Mouse (Mus musculus): ENCODE data around the gene Gcsam. TPM values are rescaled to one million over a fixed set of nuclear protein-coding genes. Genes with fewer than 3 reads are reported as not detected.

The Gcsam gene
- polyA plus RNA-seq, 1 experiment from 2014 or later, result not detected

- ATAC-seq (replicated peaks; ENCODE audit: low FRiP score) (no peak), DNase-seq (ENCODE audit: low spot score) (no peak)
- Histone ChIP-seq H3K9ac (ENCODE audit: low read length) (no peak overlapping the region), H3K4me3 (ENCODE audit: low read depth, low read length) (no peak overlapping the region), H3K4me1 (replicated peaks; ENCODE audit: control insufficient read depth, insufficient read depth, low read length) (no peaks in the 10 kb centered on the region), H3K9me3 (ENCODE audit: control insufficient read depth, low read length) (no peaks in the 10 kb centered on the region), H3K27ac (ENCODE audit: low read depth, low read length) (no peak overlapping the region), H3K4me2 (ENCODE audit: low read depth, low read length, severe bottlenecking) (no peak overlapping the region), H3K36me3 (ENCODE audit: control insufficient read depth, insufficient read depth, low read length) (no peaks in the 10 kb centered on the region), H3K27me3 (ENCODE audit: control insufficient read depth, insufficient read depth, low read length) (no peaks in the 10 kb centered on the region)
- 60% methylated on average over 2 of the region's 2 CpGs for WGBS
These were observed 3.1 kb downstream of the Gcsam start for GRCm38 (mm10) chr16:45613247-45613646.

- Histone ChIP-seq H3K9ac (ENCODE audit: low read length) (no peak overlapping the region), H3K36me3 (ENCODE audit: control insufficient read depth, insufficient read depth, low read length) (no peaks in the 10 kb centered on the region), H3K4me1 (replicated peaks; ENCODE audit: control insufficient read depth, insufficient read depth, low read length) (no peaks in the 10 kb centered on the region), H3K27ac (ENCODE audit: low read depth, low read length) (no peak overlapping the region), H3K4me2 (ENCODE audit: low read depth, low read length, severe bottlenecking) (no peak overlapping the region), H3K9me3 (ENCODE audit: control insufficient read depth, low read length) (no peaks in the 10 kb centered on the region), H3K4me3 (ENCODE audit: low read depth, low read length) (no peak overlapping the region), H3K27me3 (ENCODE audit: control insufficient read depth, insufficient read depth, low read length) (no peaks in the 10 kb centered on the region)
- DNase-seq (ENCODE audit: low spot score) (no peak), ATAC-seq (replicated peaks; ENCODE audit: low FRiP score) (no peak)
- 88% methylated on average over 1 of the region's 1 CpGs for WGBS
These were observed 5.8 kb downstream of the Gcsam start for GRCm38 (mm10) chr16:45615944-45616343.

- no peaks in the 10 kb centered on the region for H3K27me3 ChIP-seq (ENCODE audit: control insufficient read depth, insufficient read depth, low read length)
- H3K9ac ChIP-seq (ENCODE audit: low read length), result no peak overlapping the region
- no peak overlapping the region for H3K4me3 ChIP-seq (ENCODE audit: low read depth, low read length)
- WGBS, result 86% methylated on average over 8 of the region's 8 CpGs
- no peak for ATAC-seq (replicated peaks; ENCODE audit: low FRiP score)
- H3K27ac ChIP-seq (ENCODE audit: low read depth, low read length), result no peak overlapping the region
- H3K4me1 ChIP-seq (replicated peaks; ENCODE audit: control insufficient read depth, insufficient read depth, low read length), result no peaks in the 10 kb centered on the region
- H3K36me3 ChIP-seq (ENCODE audit: control insufficient read depth, insufficient read depth, low read length), result no peaks in the 10 kb centered on the region
- H3K4me2 ChIP-seq (ENCODE audit: low read depth, low read length, severe bottlenecking), result no peak overlapping the region
- no peak for DNase-seq (ENCODE audit: low spot score)
- H3K9me3 ChIP-seq (ENCODE audit: control insufficient read depth, low read length), result no peaks in the 10 kb centered on the region
These were observed 9.7 kb downstream of the Gcsam start for GRCm38 (mm10) chr16:45619751-45620375.

- DNase-seq (ENCODE audit: low spot score), result no peak
- Histone ChIP-seq H3K4me1 (replicated peaks; ENCODE audit: control insufficient read depth, insufficient read depth, low read length) (no peaks in the 10 kb centered on the region), H3K27me3 (ENCODE audit: control insufficient read depth, insufficient read depth, low read length) (no peaks in the 10 kb centered on the region), H3K4me2 (ENCODE audit: low read depth, low read length, severe bottlenecking) (no peak overlapping the region), H3K9ac (ENCODE audit: low read length) (no peak overlapping the region), H3K27ac (ENCODE audit: low read depth, low read length) (no peak overlapping the region), H3K4me3 (ENCODE audit: low read depth, low read length) (no peak overlapping the region), H3K9me3 (ENCODE audit: control insufficient read depth, low read length) (no peaks in the 10 kb centered on the region), H3K36me3 (ENCODE audit: control insufficient read depth, insufficient read depth, low read length) (no peaks in the 10 kb centered on the region)
- no peak for ATAC-seq (replicated peaks; ENCODE audit: low FRiP score)
- 93% methylated on average over 4 of the region's 4 CpGs for WGBS
These were observed 13.1 kb downstream of the Gcsam start for GRCm38 (mm10) chr16:45623230-45623629.

- no peaks in the 10 kb centered on the region for H3K9me3 ChIP-seq (ENCODE audit: control insufficient read depth, low read length)
- WGBS, result 87% methylated on average over 2 of the region's 2 CpGs
- H3K9ac ChIP-seq (ENCODE audit: low read length), result no peak overlapping the region
- H3K36me3 ChIP-seq (ENCODE audit: control insufficient read depth, insufficient read depth, low read length), result no peaks in the 10 kb centered on the region
- DNase-seq (ENCODE audit: low spot score) (no peak), ATAC-seq (replicated peaks; ENCODE audit: low FRiP score) (no peak)
- H3K4me3 ChIP-seq (ENCODE audit: low read depth, low read length), result no peak overlapping the region
- no peaks in the 10 kb centered on the region for H3K27me3 ChIP-seq (ENCODE audit: control insufficient read depth, insufficient read depth, low read length)
- H3K27ac ChIP-seq (ENCODE audit: low read depth, low read length), result no peak overlapping the region
- no peaks in the 10 kb centered on the region for H3K4me1 ChIP-seq (replicated peaks; ENCODE audit: control insufficient read depth, insufficient read depth, low read length)
- no peak overlapping the region for H3K4me2 ChIP-seq (ENCODE audit: low read depth, low read length, severe bottlenecking)
These were observed 14.6 kb downstream of the Gcsam start for GRCm38 (mm10) chr16:45624791-45625190.

- H3K27ac ChIP-seq (ENCODE audit: low read depth, low read length), result no peak overlapping the region
- H3K9me3 ChIP-seq (ENCODE audit: control insufficient read depth, low read length), result no peaks in the 10 kb centered on the region
- H3K9ac ChIP-seq (ENCODE audit: low read length), result no peak overlapping the region
- H3K27me3 ChIP-seq (ENCODE audit: control insufficient read depth, insufficient read depth, low read length), result no peaks in the 10 kb centered on the region
- DNase-seq (ENCODE audit: low spot score), result no peak
- H3K4me1 ChIP-seq (replicated peaks; ENCODE audit: control insufficient read depth, insufficient read depth, low read length), result no peaks in the 10 kb centered on the region
- H3K4me3 ChIP-seq (ENCODE audit: low read depth, low read length), result no peak overlapping the region
- no peak overlapping the region for H3K4me2 ChIP-seq (ENCODE audit: low read depth, low read length, severe bottlenecking)
- no peak for ATAC-seq (replicated peaks; ENCODE audit: low FRiP score)
- H3K36me3 ChIP-seq (ENCODE audit: control insufficient read depth, insufficient read depth, low read length), result no peaks in the 10 kb centered on the region
- 88% methylated on average over 2 of the region's 2 CpGs for WGBS
These were observed 15.2 kb downstream of the Gcsam start for GRCm38 (mm10) chr16:45625342-45625741.

GRCm38 (mm10) chr16:45629497-45630105 is 19.4 kb downstream of the Gcsam start:
- 83% methylated on average over 8 of the region's 8 CpGs for WGBS
- Histone ChIP-seq H3K27ac (ENCODE audit: low read depth, low read length) (no peak overlapping the region), H3K4me1 (replicated peaks; ENCODE audit: control insufficient read depth, insufficient read depth, low read length) (no peaks in the 10 kb centered on the region), H3K36me3 (ENCODE audit: control insufficient read depth, insufficient read depth, low read length) (no peaks in the 10 kb centered on the region), H3K9ac (ENCODE audit: low read length) (no peak overlapping the region), H3K4me2 (ENCODE audit: low read depth, low read length, severe bottlenecking) (no peak overlapping the region), H3K4me3 (ENCODE audit: low read depth, low read length) (no peak overlapping the region), H3K27me3 (ENCODE audit: control insufficient read depth, insufficient read depth, low read length) (no peaks in the 10 kb centered on the region), H3K9me3 (ENCODE audit: control insufficient read depth, low read length) (no peaks in the 10 kb centered on the region)
- DNase-seq (ENCODE audit: low spot score) (no peak), ATAC-seq (replicated peaks; ENCODE audit: low FRiP score) (no peak; the same call in 1 of the 2 replicates)

- H3K9ac ChIP-seq (ENCODE audit: low read length), result no peak overlapping the region
- H3K27me3 ChIP-seq (ENCODE audit: control insufficient read depth, insufficient read depth, low read length), result no peaks in the 10 kb centered on the region
- 60% methylated on average over 5 of the region's 5 CpGs for WGBS
- no peaks in the 10 kb centered on the region for H3K4me1 ChIP-seq (replicated peaks; ENCODE audit: control insufficient read depth, insufficient read depth, low read length)
- DNase-seq (ENCODE audit: low spot score) (peak; percentile 72), ATAC-seq (replicated peaks; ENCODE audit: low FRiP score) (peak; percentile 69)
- H3K4me3 ChIP-seq (ENCODE audit: low read depth, low read length), result no peak overlapping the region
- H3K9me3 ChIP-seq (ENCODE audit: control insufficient read depth, low read length), result no peaks in the 10 kb centered on the region
- no peak overlapping the region for H3K27ac ChIP-seq (ENCODE audit: low read depth, low read length)
- H3K4me2 ChIP-seq (ENCODE audit: low read depth, low read length, severe bottlenecking), result no peak overlapping the region
- H3K36me3 ChIP-seq (ENCODE audit: control insufficient read depth, insufficient read depth, low read length), result no peaks in the 10 kb centered on the region
These were observed 20.3 kb downstream of the Gcsam start for GRCm38 (mm10) chr16:45630347-45630960.

GRCm38 (mm10) chr16:45632420-45632819 is 22.2 kb downstream of the Gcsam start:
- Histone ChIP-seq H3K4me2 (ENCODE audit: low read depth, low read length, severe bottlenecking) (no peak overlapping the region), H3K4me3 (ENCODE audit: low read depth, low read length) (no peak overlapping the region), H3K36me3 (ENCODE audit: control insufficient read depth, insufficient read depth, low read length) (no peaks in the 10 kb centered on the region), H3K27me3 (ENCODE audit: control insufficient read depth, insufficient read depth, low read length) (no peaks in the 10 kb centered on the region), H3K9ac (ENCODE audit: low read length) (no peak overlapping the region), H3K9me3 (ENCODE audit: control insufficient read depth, low read length) (no peaks in the 10 kb centered on the region), H3K27ac (ENCODE audit: low read depth, low read length) (no peak overlapping the region), H3K4me1 (replicated peaks; ENCODE audit: control insufficient read depth, insufficient read depth, low read length) (no peaks in the 10 kb centered on the region)
- WGBS, result 91% methylated on average over 4 of the region's 4 CpGs
- DNase-seq (ENCODE audit: low spot score) (no peak), ATAC-seq (replicated peaks; ENCODE audit: low FRiP score) (no peak)
